Mouse (Mus musculus) granulocyte monocyte progenitor cell, adult 5-6 weeks (primary cell): ENCODE measurements around the gene A230050P20Rik. TPM values are rescaled to one million over a fixed set of nuclear protein-coding genes. Genes with fewer than 3 reads are reported as not detected.

Experiments
- ATAC-seq: replicated peaks from 2 replicates; pipeline ENCODE4 v1.8.0; 2016; ENCODE audit warnings: mild to moderate bottlenecking, moderate TSS enrichment, inconsistent platforms; ENCODE audit not compliant: poor library complexity, severe bottlenecking
- total RNA-seq, 2 experiments: library from RNA; stranded (forward) in 1 of 2; stranded (reverse) in 1 of 2; fragments of 200-712, 200-1000 nt in 1 of 2; fragments of >200 nt in 1 of 2; fragmentation: Nextera tagmentation in 1 of 2; gene quantifications; 2 replicates each; pipeline ENCODE4 v1.2.3; 2014 to 2017

The A230050P20Rik gene
- total RNA-seq, 2 experiments from 2014 or later, result 13.8 to 16.1 TPM

- 0 out of 2 replicates have a peak, but pooled peaks have one; percentile 13 for ATAC-seq
Observed at GRCm38 (mm10) chr9:20870211-20871173, 2.0 kb downstream of the A230050P20Rik start.

- no peak for ATAC-seq
Observed at GRCm38 (mm10) chr9:20872991-20873390, 4.5 kb downstream of the A230050P20Rik start.

GRCm38 (mm10) chr9:20873521-20873920, 5.1 kb downstream of the A230050P20Rik start:
- ATAC-seq, result no peak

GRCm38 (mm10) chr9:20875021-20875790, 6.8 kb downstream of the A230050P20Rik start:
- ATAC-seq, result no peak

GRCm38 (mm10) chr9:20876318-20877117, 8.1 kb downstream of the A230050P20Rik start:
- no peak for ATAC-seq

GRCm38 (mm10) chr9:20877118-20878040, 8.9 kb downstream of the A230050P20Rik start:
- ATAC-seq, result no peak

- ATAC-seq, result peak; percentile 87
Observed at GRCm38 (mm10) chr9:20878041-20878709, 9.7 kb downstream of the A230050P20Rik start.

- ATAC-seq, result peak; percentile 4; the same call in 1 of the 2 replicates
Observed at GRCm38 (mm10) chr9:20878710-20879065, 10.2 kb downstream of the A230050P20Rik start.

- ATAC-seq, result no peak
Observed at GRCm38 (mm10) chr9:20879097-20879792, 10.8 kb downstream of the A230050P20Rik start, which contains the start of gene Angptl6. TSS of gene Angptl6 (minus strand) at chr9:20879727.

GRCm38 (mm10) chr9:20886563-20886962, 18.1 kb downstream of the A230050P20Rik start:
- no peak for ATAC-seq

GRCm38 (mm10) chr9:20887191-20887590, 18.7 kb downstream of the A230050P20Rik start:
- ATAC-seq, result no peak

GRCm38 (mm10) chr9:20887704-20888385, 19.4 kb downstream of the A230050P20Rik start, which contains the start of gene Ppan:
TSS of gene Ppan (plus strand) at chr9:20888175.
- ATAC-seq, result peak; percentile 88

- ATAC-seq, result peak; percentile 16
Observed at GRCm38 (mm10) chr9:20888386-20888765, 19.9 kb downstream of the A230050P20Rik start.

- ATAC-seq, result peak; percentile 52
Observed at GRCm38 (mm10) chr9:20889185-20890141, 21.0 kb downstream of the A230050P20Rik start.

GRCm38 (mm10) chr9:20890411-20890810, 22.0 kb downstream of the A230050P20Rik start:
- ATAC-seq, result no peak
